Mouse (Mus musculus) forebrain, embryonic 10.5 days (tissue): ENCODE results near the gene Aspdh. TPM values are rescaled to one million over a fixed set of nuclear protein-coding genes. Genes with fewer than 3 reads are reported as not detected.

Experiments
- DNase-seq: peaks from one replicate; pipeline ENCODE4 v3.0.0-alpha.2; 2017; ENCODE audit warnings: low spot score; ENCODE audit errors: extremely low spot score
- H3K27ac ChIP-seq: fragments of 300-500 bp; sonication (generic); 2 replicates; pipeline ENCODE4 v1.5.1; 2016; ENCODE audit warnings: mild to moderate bottlenecking
- H3K27me3 ChIP-seq: fragments of 300-500 bp; sonication (generic); 2 replicates; pipeline ENCODE4 v1.6.1; 2016; ENCODE audit warnings: mild to moderate bottlenecking; ENCODE audit not compliant: poor library complexity, severe bottlenecking
- H3K36me3 ChIP-seq: fragments of 300-500 bp; sonication (generic); replicated peaks from 2 replicates; pipeline ENCODE4 v1.6.1; 2016; ENCODE audit warnings: mild to moderate bottlenecking, moderate library complexity
- H3K4me1 ChIP-seq: fragments of 300-500 bp; sonication (generic); 2 replicates; pipeline ENCODE4 v1.6.1; 2016
- H3K4me3 ChIP-seq: fragments of 300-500 bp; sonication (generic); 2 replicates; pipeline ENCODE4 v1.5.1; 2016; ENCODE audit warnings: mild to moderate bottlenecking, moderate library complexity
- H3K9me3 ChIP-seq: fragments of 300-500 bp; sonication (generic); 2 replicates; pipeline ENCODE4 v1.6.1; 2016; ENCODE audit warnings: mild to moderate bottlenecking, moderate library complexity
- WGBS: fragments of 180-500 bp; shearing (Covaris S2); methylation state at CpG from one replicate; pipeline ENCODE4 v1.1.7; 2016; 5-methylcytosine and 5-hydroxymethylcytosine counted together
- polyA plus RNA-seq: library from polyadenylated mRNA; unstranded; fragments of >200 nt; fragmentation: Nextera tagmentation; extraction: Ambion mirVana; gene quantifications from 2 replicates; pipeline ENCODE4 v1.2.1, GENCODE M21; 2016

Gene Aspdh
- 1.3 and 1.5 TPM in 2 replicates for polyA plus RNA-seq

DNA sequence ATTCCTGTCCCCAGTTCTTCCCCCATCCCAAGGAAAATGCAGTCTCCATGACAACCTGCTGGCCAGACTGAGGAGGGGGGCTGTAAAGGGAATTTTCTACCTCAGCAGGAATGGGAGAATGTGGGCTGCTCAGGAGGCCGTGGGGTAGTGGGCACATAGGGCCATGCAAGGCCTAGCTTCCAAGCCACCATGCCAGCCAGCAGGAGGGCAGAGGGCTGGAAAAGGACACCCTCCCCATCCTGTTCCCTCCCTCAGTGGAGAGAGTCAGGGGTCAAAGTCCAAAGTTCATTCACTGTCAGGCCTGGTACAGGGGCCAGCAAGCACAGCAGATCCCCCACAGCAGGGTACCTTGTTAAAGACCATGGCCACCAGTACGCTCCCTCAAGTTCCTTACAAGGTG lies at the start of gene Aspdh:
Aspdh (plus strand) TSS at position 281 of the 400 bp plus-strand sequence.
- 60% methylated on average over 2 of the region's 2 CpGs for WGBS
- Histone ChIP-seq H3K27me3 (peaks cover 47% of the 10 kb centered on the region), H3K4me1 (peaks cover 71% of the 10 kb centered on the region), H3K9me3 (0 out of 2 replicates have a peak, but pooled peaks cover 4% of the 10 kb centered on the region), H3K4me3 (no peak within 1 kb of the TSS; the same call in 1 of the 2 replicates), H3K27ac (peak within 1 kb of the TSS; percentile 45; the same call in 1 of the 2 replicates), H3K36me3 (peaks cover 46% of the 10 kb centered on the region)
- DNase-seq = no peak

GRCm38 (mm10) chr7:44427666-44428065 lies 37.5 kb upstream of the Aspdh start:
- Histone ChIP-seq H3K9me3 (no peaks in the 10 kb centered on the region), H3K4me3 (peak overlapping the region; percentile 81), H3K36me3 (peaks cover 5% of the 10 kb centered on the region; the same call in 1 of the 2 replicates), H3K4me1 (peaks cover 62% of the 10 kb centered on the region), H3K27ac (peak overlapping the region; percentile 98), H3K27me3 (peaks cover 66% of the 10 kb centered on the region)
- WGBS = 4% methylated on average over 8 of the region's 8 CpGs
- DNase-seq = no peak

DNA sequence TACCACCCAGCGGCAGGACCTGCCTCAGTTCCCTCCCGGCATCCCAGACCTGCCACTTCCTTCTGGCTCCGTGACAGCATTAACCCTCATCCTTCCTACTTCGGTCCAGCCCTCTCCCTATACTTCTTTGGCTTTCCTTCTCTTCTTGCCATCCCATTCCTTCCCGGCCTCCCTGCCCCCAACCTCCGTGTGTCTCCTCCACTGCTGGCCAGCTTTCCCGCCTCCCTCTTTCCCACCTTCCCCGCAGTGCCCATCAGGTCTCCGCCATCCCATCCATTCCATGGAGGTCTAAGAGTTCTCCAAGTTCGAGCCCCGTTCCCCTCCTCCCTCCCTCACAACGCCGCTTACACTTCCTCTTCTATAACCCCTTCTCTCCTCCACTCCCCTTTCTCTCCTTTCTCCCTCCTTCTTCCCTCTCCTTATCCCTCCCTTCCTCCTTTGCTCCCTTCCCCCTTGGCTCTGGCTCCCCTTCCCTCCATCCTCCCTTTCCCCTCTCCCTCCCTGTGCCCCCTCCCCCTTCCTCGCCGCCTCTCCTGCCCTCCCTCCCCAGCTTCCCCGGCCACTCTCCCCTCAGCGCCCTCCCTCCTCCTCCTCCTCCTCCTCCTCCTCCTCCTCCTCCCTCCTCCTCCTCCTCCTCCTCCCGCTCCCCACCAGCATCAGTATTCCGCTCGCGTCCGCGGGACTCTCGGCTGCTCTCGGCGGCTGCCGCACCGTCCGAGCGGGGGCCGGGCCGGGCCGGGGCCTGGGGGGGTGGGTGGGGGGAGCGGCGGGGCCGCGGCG lies 36.8 kb upstream of the Aspdh start:
- peaks cover 69% of the 10 kb centered on the region for H3K4me1 ChIP-seq
- H3K36me3 ChIP-seq = peaks cover 5% of the 10 kb centered on the region; the same call in 1 of the 2 replicates
- 1% methylated on average over 26 of the region's 38 CpGs for WGBS
- no peaks in the 10 kb centered on the region for H3K9me3 ChIP-seq
- peak overlapping the region; percentile 81 for H3K4me3 ChIP-seq
- peak overlapping the region; percentile 98 for H3K27ac ChIP-seq
- peak; percentile 81 for DNase-seq
- peaks cover 67% of the 10 kb centered on the region for H3K27me3 ChIP-seq

- Histone ChIP-seq H3K4me1 (peaks cover 72% of the 10 kb centered on the region), H3K4me3 (peak within 1 kb of the TSS; percentile 81), H3K27me3 (peaks cover 67% of the 10 kb centered on the region), H3K9me3 (no peaks in the 10 kb centered on the region), H3K36me3 (peaks cover 5% of the 10 kb centered on the region; the same call in 1 of the 2 replicates), H3K27ac (peak within 1 kb of the TSS; percentile 98)
- peak; percentile 81 for DNase-seq
- 1% methylated on average over 65 of the region's 69 CpGs for WGBS
Measured at GRCm38 (mm10) chr7:44428968-44429521, 36.1 kb upstream of the Aspdh start, which contains the start of gene Lrrc4b. Lrrc4b (plus strand) TSS chr7:44429018.

DNA sequence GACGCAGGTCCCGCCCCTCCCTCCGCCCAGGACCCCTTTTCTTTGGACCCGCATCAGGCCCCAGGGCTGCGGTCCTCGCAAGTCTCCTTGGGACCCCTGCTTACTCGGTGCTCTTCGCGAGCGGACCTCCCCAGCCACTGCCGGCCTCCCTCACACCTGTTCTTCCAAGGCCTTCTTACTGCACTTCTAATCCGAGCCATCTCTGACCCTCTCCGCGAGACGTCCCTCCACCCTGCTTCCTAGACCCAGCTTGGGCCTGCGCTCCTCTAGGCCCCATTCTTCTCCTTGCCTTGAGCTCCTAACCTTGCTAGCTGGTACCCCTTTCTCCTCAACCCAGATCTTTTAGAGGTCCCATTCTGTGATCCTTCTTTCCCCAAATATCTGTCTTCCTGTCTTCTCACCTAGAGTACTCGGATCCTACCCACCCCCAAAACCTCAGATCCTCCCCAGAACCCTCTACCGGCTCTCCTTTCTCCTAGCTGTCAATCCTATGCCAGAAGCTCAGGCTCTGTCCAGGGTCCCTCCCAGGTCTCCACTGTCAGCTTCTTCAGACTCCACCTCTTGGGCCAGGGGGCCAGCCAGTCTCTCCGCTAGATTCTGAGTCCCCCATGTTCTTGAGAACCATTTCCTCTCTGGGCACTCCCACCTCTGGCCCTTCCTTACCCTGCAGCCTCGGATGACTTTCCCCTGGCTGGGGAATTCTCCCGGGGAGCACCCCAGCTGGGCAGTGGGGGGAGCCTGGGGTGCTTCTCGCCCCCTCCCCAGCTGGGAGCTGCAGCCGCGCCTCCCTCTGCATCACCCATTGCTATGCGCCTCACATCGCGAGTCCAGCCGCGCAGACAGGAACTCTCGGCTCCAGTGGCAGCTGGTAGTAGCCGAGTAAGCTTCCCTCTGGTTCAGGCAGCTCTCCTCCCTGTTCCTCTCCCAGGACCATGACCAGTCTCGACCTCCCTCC lies 35.4 kb upstream of the Aspdh start:
- H3K4me3 ChIP-seq = peak overlapping the region; percentile 81
- peaks cover 6% of the 10 kb centered on the region; the same call in 1 of the 2 replicates for H3K36me3 ChIP-seq
- under 1% methylated on average over 31 of the region's 32 CpGs for WGBS
- peaks cover 72% of the 10 kb centered on the region for H3K4me1 ChIP-seq
- DNase-seq = peak; percentile 36
- H3K27ac ChIP-seq = peak overlapping the region; percentile 98
- H3K27me3 ChIP-seq = peaks cover 67% of the 10 kb centered on the region
- no peaks in the 10 kb centered on the region for H3K9me3 ChIP-seq

DNA sequence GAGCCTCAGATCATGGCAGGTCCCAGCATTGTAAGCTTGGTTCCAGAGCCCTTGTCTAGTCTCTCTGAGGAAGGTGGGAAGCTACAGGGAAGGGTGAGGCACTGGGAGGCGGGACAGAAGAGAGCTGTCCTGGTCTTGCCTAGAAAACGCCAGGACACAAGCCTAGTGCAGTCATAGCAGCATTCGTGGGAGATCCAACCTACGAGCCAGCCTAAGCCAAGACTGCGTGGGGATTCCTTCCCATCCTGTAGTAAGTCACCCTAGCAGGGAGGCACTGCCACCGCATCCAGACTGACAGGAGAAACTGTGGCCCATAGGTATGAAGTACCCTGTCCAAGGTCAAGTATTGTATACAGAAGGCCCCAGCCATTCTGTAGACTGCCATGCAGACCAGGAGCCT lies 32.6 kb upstream of the Aspdh start:
- no peak for DNase-seq
- 75% methylated on average over 6 of the region's 6 CpGs for WGBS
- Histone ChIP-seq H3K9me3 (no peaks in the 10 kb centered on the region), H3K27me3 (peaks cover 57% of the 10 kb centered on the region), H3K4me3 (no peak overlapping the region), H3K36me3 (peaks cover 11% of the 10 kb centered on the region; the same call in 1 of the 2 replicates), H3K4me1 (peaks cover 59% of the 10 kb centered on the region), H3K27ac (no peak overlapping the region)

GRCm38 (mm10) chr7:44433371-44433770 lies 31.8 kb upstream of the Aspdh start:
- Histone ChIP-seq H3K9me3 (no peaks in the 10 kb centered on the region), H3K4me3 (peak overlapping the region; percentile 8), H3K27me3 (peaks cover 57% of the 10 kb centered on the region), H3K27ac (no peak overlapping the region), H3K4me1 (peaks cover 58% of the 10 kb centered on the region), H3K36me3 (peaks cover 13% of the 10 kb centered on the region; the same call in 1 of the 2 replicates)
- peak; percentile 81 for DNase-seq
- WGBS = 3% methylated on average over 7 of the region's 7 CpGs

DNA sequence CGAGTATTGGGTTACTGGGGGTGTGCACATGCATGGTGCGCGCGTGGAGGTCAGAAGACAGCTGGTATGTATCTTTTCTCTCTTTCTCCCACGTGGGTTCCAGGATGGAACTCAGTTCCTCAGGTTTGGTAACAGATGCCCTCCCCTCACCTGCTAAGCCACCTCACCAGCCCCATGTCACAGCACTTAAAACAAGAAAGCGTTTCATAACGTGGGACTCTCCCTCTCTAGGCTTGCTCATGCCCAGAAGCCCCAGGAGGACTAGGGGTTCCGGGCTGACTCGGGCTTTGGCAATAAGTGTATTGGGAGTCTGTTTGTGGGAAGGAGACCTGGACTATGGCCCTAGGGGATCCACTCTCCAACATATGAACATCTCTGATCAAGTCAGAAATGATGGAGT lies 31.1 kb upstream of the Aspdh start:
- DNase-seq = no peak
- Histone ChIP-seq H3K9me3 (no peaks in the 10 kb centered on the region), H3K4me1 (peaks cover 54% of the 10 kb centered on the region), H3K4me3 (no peak overlapping the region), H3K36me3 (peaks cover 13% of the 10 kb centered on the region; the same call in 1 of the 2 replicates), H3K27me3 (peaks cover 51% of the 10 kb centered on the region), H3K27ac (no peak overlapping the region)
- 81% methylated on average over 9 of the region's 9 CpGs for WGBS

DNA sequence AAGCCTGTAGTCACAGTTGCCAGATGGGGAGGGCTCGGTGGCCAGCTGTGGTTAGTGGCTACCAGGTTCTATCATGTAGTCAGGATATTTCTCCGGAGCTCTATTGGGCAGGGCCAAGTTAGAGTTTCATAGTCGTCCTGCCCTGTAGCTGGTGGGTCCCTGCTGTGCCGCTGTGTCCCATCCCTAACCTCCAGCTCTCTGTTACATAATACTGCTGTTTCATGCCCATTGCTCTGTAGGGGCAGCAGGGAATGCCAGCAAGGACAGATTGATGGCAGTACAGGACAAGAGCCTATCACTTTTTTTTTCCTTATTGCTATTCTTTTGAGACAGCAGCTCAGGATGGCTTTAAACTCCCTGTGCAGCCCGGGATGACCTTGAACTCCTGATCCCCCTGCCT lies 29.4 kb upstream of the Aspdh start:
- DNase-seq = no peak
- no peaks in the 10 kb centered on the region for H3K9me3 ChIP-seq
- peaks cover 51% of the 10 kb centered on the region for H3K27me3 ChIP-seq
- no peak overlapping the region for H3K27ac ChIP-seq
- WGBS = 70% methylated on average over 5 of the region's 5 CpGs
- H3K36me3 ChIP-seq = peaks cover 13% of the 10 kb centered on the region; the same call in 1 of the 2 replicates
- peaks cover 39% of the 10 kb centered on the region for H3K4me1 ChIP-seq
- H3K4me3 ChIP-seq = no peak overlapping the region

DNA sequence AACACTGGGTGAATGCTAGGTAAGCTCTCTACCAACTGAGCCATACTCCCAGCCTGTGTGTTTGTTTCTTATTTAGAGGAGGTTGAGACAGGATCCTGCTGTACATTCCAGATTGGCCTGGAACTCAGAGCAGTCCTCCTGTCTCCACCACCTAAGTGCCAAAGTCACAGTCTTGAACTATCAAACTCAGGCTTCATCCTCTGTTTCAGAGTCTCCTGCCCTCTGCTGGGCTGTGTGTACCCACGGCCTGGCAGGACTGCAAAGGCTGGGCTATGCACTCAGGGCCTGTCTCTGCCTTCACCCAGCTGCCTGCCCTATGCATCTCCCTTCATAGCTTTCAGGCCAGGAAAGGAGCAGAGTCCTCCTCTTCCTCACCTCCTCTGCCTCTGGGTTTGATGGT lies 28.9 kb upstream of the Aspdh start:
- Histone ChIP-seq H3K27me3 (peaks cover 51% of the 10 kb centered on the region), H3K9me3 (no peaks in the 10 kb centered on the region), H3K27ac (no peak overlapping the region), H3K4me1 (peaks cover 38% of the 10 kb centered on the region), H3K36me3 (peaks cover 13% of the 10 kb centered on the region; the same call in 1 of the 2 replicates), H3K4me3 (no peak overlapping the region)
- DNase-seq = no peak
- 30% methylated on average over 1 of the region's 1 CpGs for WGBS

DNA sequence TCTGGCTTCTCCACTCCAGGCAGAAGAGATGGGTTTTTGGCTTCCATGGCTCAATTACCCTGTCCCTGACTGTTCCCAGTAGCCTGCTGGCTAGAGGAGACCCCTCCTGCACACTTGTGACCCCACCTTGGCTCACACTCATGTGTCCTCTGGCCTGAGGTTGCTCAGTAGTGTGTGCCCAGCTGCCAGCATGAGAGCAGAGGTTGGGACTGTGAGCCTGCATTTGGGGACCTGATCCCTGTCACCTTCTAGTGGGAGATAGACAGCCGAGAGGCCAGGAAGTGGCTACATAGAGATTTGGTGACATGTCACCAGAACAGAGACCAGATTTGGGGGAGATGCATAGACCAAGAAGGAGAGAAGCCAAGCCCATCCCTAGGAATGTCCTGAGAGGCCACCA lies 28.0 kb upstream of the Aspdh start:
- no peak for DNase-seq
- peaks cover 51% of the 10 kb centered on the region for H3K27me3 ChIP-seq

DNA sequence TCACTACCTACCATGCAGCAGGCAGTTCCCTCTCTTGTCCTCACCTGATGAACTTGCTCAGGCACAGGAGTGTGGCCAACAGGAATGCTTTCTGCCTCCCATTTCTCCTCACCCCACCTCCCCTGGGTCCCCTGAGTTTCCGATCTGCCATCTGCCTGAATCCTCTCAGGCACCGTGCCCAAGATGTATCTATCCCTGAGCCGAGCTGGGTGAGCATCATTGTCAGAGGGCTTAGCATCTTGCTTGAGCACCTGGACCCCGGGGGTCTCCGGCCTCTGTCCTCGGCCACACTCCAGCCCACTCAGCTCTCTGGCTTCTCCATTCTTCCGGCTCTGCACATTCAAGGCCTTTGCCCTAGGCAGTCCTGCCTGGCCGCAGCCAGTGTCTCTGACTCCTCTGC lies 27.3 kb upstream of the Aspdh start:
- Histone ChIP-seq H3K27ac (no peak overlapping the region), H3K36me3 (peaks cover 8% of the 10 kb centered on the region; the same call in 1 of the 2 replicates), H3K4me1 (peaks cover 38% of the 10 kb centered on the region), H3K4me3 (no peak overlapping the region; the same call in 1 of the 2 replicates), H3K27me3 (peaks cover 52% of the 10 kb centered on the region), H3K9me3 (no peaks in the 10 kb centered on the region)
- DNase-seq = no peak
- WGBS = 65% methylated on average over 8 of the region's 8 CpGs

More for the DNA sequence above, 28.0 kb upstream of the Aspdh start:
- H3K9me3 ChIP-seq = no peaks in the 10 kb centered on the region
- 81% methylated on average over 1 of the region's 1 CpGs for WGBS
- H3K36me3 ChIP-seq = peaks cover 8% of the 10 kb centered on the region; the same call in 1 of the 2 replicates
- peaks cover 38% of the 10 kb centered on the region for H3K4me1 ChIP-seq
- H3K4me3 ChIP-seq = no peak overlapping the region
- no peak overlapping the region for H3K27ac ChIP-seq
